In the genomic region with DNA sequence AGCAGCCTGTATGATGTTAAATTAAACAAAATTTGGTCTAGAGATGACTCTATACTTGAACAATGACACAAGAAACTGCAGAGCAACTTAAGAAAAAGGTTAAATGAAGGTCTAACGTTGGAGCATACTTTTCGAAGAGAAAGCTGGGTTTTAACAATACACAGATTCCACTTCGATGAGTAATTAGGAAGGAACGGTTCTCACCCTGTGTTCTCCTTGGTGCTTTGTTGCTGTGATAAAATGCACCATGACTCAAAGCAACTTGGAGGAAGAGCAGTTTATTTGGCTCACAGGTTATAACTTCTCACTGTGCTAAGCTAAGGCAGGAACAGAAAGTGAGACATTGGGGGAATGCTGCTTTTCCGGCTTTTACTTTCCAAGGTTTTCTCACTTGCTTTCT, we compare ENCODE assay signal across 28 mouse cellular contexts. TPM values are rescaled to one million over a fixed set of nuclear protein-coding genes. Genes with fewer than 3 reads are reported as not detected.
"Had no signal": no experiment of that assay in that cellular context is flagged by ENCODE, and none has a peak within 500 bp of the region (broad histone marks: within the 10 kb centered on the region; RNA-seq: fewer than 3 reads in every experiment).

No protein-coding gene starts in this region.

- H3K4me2 ChIP-seq: heart, embryonic 11.5 days; heart, embryonic 13.5 days; heart, embryonic 15.5 days; hindbrain, embryonic 13.5 days; hindbrain, embryonic 15.5 days; intestine, embryonic 15.5 days; limb, embryonic 12.5 days; liver, embryonic 11.5 days; liver, embryonic 13.5 days had no signal

- H3K4me3 ChIP-seq: heart, adult 2 months; heart, embryonic 13.5 days; heart, embryonic 15.5 days; hindbrain, embryonic 13.5 days; hindbrain, embryonic 15.5 days; intestine, embryonic 15.5 days; layer of hippocampus, adult 2 months; left cerebral cortex, adult 2 months; limb, embryonic 10.5 days; limb, embryonic 12.5 days; liver, embryonic 13.5 days had no signal

- H3K36me3 ChIP-seq: heart, embryonic 15.5 days; hindbrain, embryonic 13.5 days; hindbrain, embryonic 15.5 days; intestine, embryonic 15.5 days; liver, embryonic 13.5 days had no signal

- H3K27ac ChIP-seq: heart, adult 2 months; heart, embryonic 13.5 days; heart, embryonic 15.5 days; hindbrain, embryonic 13.5 days; hindbrain, embryonic 15.5 days; hindbrain, postnatal 0 days; intestine, embryonic 15.5 days; layer of hippocampus, adult 2 months; left cerebral cortex, adult 2 months; limb, embryonic 10.5 days; limb, embryonic 12.5 days; liver, embryonic 13.5 days had no signal

- H3K4me1 ChIP-seq: intestine, embryonic 15.5 days had no signal

- H3K27me3 ChIP-seq: heart, embryonic 13.5 days; heart, embryonic 15.5 days; hindbrain, embryonic 13.5 days; hindbrain, embryonic 15.5 days; intestine, embryonic 15.5 days; liver, embryonic 13.5 days had no signal

- H3K9me3 ChIP-seq: heart, embryonic 13.5 days; heart, embryonic 15.5 days; hindbrain, embryonic 13.5 days; hindbrain, embryonic 15.5 days; intestine, embryonic 15.5 days; limb, embryonic 10.5 days; limb, embryonic 12.5 days; liver, embryonic 13.5 days had no signal

- DNase-seq: gastrocnemius, postnatal 14 days; gastrocnemius, postnatal 36 days; heart, adult 11 months; heart, adult 2 months; heart, postnatal 14 days; heart, postnatal 36 days; kidney, adult 18-20 months; kidney, adult 8-10 months; kidney, postnatal 10 days; kidney, postnatal 25 days; kidney, postnatal 4 days; liver; liver, embryonic 13.5 days had no signal

- ATAC-seq: hindbrain, postnatal 0 days; intestine, embryonic 15.5 days; intestine, postnatal 0 days had no signal

- H3K9ac ChIP-seq: heart, embryonic 13.5 days; heart, embryonic 15.5 days; hindbrain, embryonic 13.5 days; hindbrain, embryonic 15.5 days; intestine, embryonic 15.5 days; limb, embryonic 12.5 days; liver, embryonic 13.5 days had no signal

RNA-seq across cellular contexts. Expression of a gene that starts 53.1 kb away (rescaled TPM):
- total RNA-seq: hematopoietic stem cell, adult 5-6 weeks had no signal
- polyA plus RNA-seq: gonadal fat pad, adult 2 months had no signal
